Mouse (Mus musculus): ENCODE results near the gene Mcpt1. TPM values are rescaled to one million over a fixed set of nuclear protein-coding genes. Genes with fewer than 3 reads are reported as not detected.
"Not testable (repeated sequence)": the region's sequence is repeated elsewhere in the genome, so short reads cannot be mapped to it uniquely, and the experiment has no call there.

Gene Mcpt1
- polyA plus RNA-seq, 1 experiment from 2014 or later, result not detected

DNA sequence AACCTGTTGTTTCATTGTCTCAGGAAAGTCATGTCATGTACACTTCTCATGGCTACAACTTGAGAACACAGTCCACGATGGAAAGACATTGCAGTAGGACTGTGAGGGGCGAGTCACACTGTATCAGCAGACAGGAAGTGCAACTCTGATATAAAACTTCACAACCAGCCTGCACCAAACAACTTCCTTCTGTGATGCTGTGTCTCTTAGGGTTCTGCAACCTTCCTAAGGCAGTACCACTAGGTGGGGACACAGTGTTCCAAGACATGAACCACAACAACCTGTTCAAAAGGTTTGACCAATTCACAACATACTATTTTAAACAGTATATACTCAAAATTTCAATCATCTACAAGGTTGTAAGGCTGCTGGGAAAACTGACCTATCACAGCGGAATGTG, 37.6 kb downstream of the Mcpt1 start:
- no peak for TF ChIP-seq CTCF (IDR thresholded peaks at IDR 0.05; ENCODE audit: low read depth)
- H3K27ac ChIP-seq (ENCODE audit: low read depth), result no peak overlapping the region
- no peaks in the 10 kb centered on the region for H3K27me3 ChIP-seq (ENCODE audit: insufficient read depth, low read length)
- H3K4me1 ChIP-seq (ENCODE audit: insufficient read depth), result no peaks in the 10 kb centered on the region
- no peak overlapping the region for H3K4me2 ChIP-seq
- H3K9ac ChIP-seq, result no peak overlapping the region
- 68% methylated on average over 3 of the region's 3 CpGs for WGBS
- no peaks in the 10 kb centered on the region for H3K9me3 ChIP-seq (ENCODE audit: low read depth, low read length)
- no peaks in the 10 kb centered on the region for H3K36me3 ChIP-seq (ENCODE audit: insufficient read depth)
- DNase-seq, result no peak
- H3K4me3 ChIP-seq (ENCODE audit: low read depth, low read length), result no peak overlapping the region
- no peak for ATAC-seq (ENCODE audit: insufficient read depth)

DNA sequence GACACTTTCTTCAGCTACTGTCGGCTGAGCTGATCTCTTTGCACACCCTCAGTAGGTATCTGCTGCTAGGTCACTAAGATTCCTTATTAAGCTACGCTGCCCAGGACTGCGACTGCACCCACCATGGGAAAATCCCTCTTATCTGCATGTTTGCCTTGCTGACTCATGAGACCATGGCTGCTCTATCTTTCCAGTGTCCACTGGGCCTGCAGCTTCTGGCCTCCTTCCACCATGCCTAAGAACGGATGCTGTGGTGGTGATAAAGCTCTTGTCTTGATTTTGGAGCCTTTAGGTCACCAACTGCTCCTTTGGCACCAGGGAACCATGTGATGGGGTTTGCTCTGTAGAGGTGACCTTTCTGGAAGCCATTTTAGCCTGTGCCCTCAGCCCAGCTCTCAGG, 40.0 kb downstream of the Mcpt1 start:
- Histone ChIP-seq H3K27me3 (ENCODE audit: insufficient read depth, low read length) (no peaks in the 10 kb centered on the region), H3K4me2 (no peak overlapping the region), H3K4me1 (ENCODE audit: insufficient read depth) (no peaks in the 10 kb centered on the region), H3K36me3 (ENCODE audit: insufficient read depth) (no peaks in the 10 kb centered on the region), H3K9ac (no peak overlapping the region), H3K4me3 (ENCODE audit: low read depth, low read length) (no peak overlapping the region), H3K27ac (ENCODE audit: low read depth) (no peak overlapping the region), H3K9me3 (ENCODE audit: low read depth, low read length) (no peaks in the 10 kb centered on the region)
- TF ChIP-seq CTCF (IDR thresholded peaks at IDR 0.05; ENCODE audit: low read depth), result no peak
- no peak for ATAC-seq (ENCODE audit: insufficient read depth)
- DNase-seq, result no peak
- WGBS, result 74% methylated on average over 4 of the region's 4 CpGs

DNA sequence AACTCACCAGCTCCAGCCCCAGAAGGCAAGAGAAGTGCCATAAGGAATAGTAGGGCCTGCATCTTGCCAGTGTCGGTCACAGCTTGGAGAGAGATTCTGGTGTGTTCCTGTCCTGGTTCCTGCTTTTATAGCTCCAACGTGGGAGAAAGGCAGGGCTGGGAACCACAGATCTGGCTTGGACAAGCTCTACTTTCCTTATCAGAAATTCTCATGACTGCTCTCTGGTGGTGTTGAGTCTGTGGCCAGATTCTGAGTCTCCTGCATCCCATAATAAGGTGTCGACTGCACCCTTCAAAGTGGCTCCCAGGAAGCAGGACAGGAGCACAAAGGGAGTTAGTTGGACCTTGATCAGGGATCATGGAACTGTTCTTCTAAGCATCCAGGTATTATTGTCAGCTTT, 44.4 kb downstream of the Mcpt1 start, which contains the start of gene Mcpt4:
Gene Mcpt4, minus strand, starts transcription at position 101 of the 400 bp plus-strand sequence.
- ATAC-seq (ENCODE audit: insufficient read depth); H3K4me2 ChIP-seq; H3K36me3 ChIP-seq (ENCODE audit: insufficient read depth); H3K4me1 ChIP-seq (ENCODE audit: insufficient read depth); H3K9me3 ChIP-seq (ENCODE audit: low read depth, low read length); H3K9ac ChIP-seq; H3K4me3 ChIP-seq (ENCODE audit: low read depth, low read length); H3K27me3 ChIP-seq (ENCODE audit: insufficient read depth, low read length); DNase-seq; H3K27ac ChIP-seq (ENCODE audit: low read depth): not testable (repeated sequence)
- 69% methylated on average over 3 of the region's 3 CpGs for WGBS

Other genes with a start within 250 kb of the Mcpt1 start
- gene Adcy4, start 233.9 kb upstream of the Mcpt1 start, polyA plus RNA-seq (2014; fragmentation: Nextera tagmentation; extraction: Ambion mirVana), result 11.6 and 14.1 TPM in 2 replicates
- 42.5 and 51.4 TPM in 2 replicates for gene Ripk3, start 229.1 kb upstream of the Mcpt1 start, polyA plus RNA-seq (2014; fragmentation: Nextera tagmentation; extraction: Ambion mirVana)
- 58.8 and 66.1 TPM in 2 replicates for gene Nfatc4, start 194.8 kb upstream of the Mcpt1 start, polyA plus RNA-seq (2014; fragmentation: Nextera tagmentation; extraction: Ambion mirVana)
- gene Nynrin, start 164.0 kb upstream of the Mcpt1 start, polyA plus RNA-seq (2014; fragmentation: Nextera tagmentation; extraction: Ambion mirVana), result 18.7 and 19.4 TPM in 2 replicates
- gene Cbln3, start 133.6 kb upstream of the Mcpt1 start, polyA plus RNA-seq (2014; fragmentation: Nextera tagmentation; extraction: Ambion mirVana), result 1.4 and 1.9 TPM in 2 replicates
- gene Khnyn, start 133.0 kb upstream of the Mcpt1 start, polyA plus RNA-seq (2014; fragmentation: Nextera tagmentation; extraction: Ambion mirVana), result 11.0 and 13.7 TPM in 2 replicates
- gene Sdr39u1, start 117.7 kb upstream of the Mcpt1 start, polyA plus RNA-seq (2014; fragmentation: Nextera tagmentation; extraction: Ambion mirVana), result 44.3 and 47.2 TPM in 2 replicates
- gene Cma1, start 73.3 kb upstream of the Mcpt1 start, polyA plus RNA-seq (2014; fragmentation: Nextera tagmentation; extraction: Ambion mirVana), result 3.7 and 4.4 TPM in 2 replicates
- gene Cma2, start 67.0 kb upstream of the Mcpt1 start, polyA plus RNA-seq (2014; fragmentation: Nextera tagmentation; extraction: Ambion mirVana), result not detected in 2 replicates
- gene Mcpt9, start 12.5 kb downstream of the Mcpt1 start, polyA plus RNA-seq (2014; fragmentation: Nextera tagmentation; extraction: Ambion mirVana), result not detected in 2 replicates
- not detected in 2 replicates for gene Mcpt2, start 24.1 kb downstream of the Mcpt1 start, polyA plus RNA-seq (2014; fragmentation: Nextera tagmentation; extraction: Ambion mirVana)
- gene Mcpt4, start 44.3 kb downstream of the Mcpt1 start, polyA plus RNA-seq (2014; fragmentation: Nextera tagmentation; extraction: Ambion mirVana), result 0.28 TPM in 1 of 2 replicates, not detected in the other
- 0.54 and 2.8 TPM in 2 replicates for gene Mcpt8, start 67.3 kb downstream of the Mcpt1 start, polyA plus RNA-seq (2014; fragmentation: Nextera tagmentation; extraction: Ambion mirVana)
- gene Ctsg, start 84.6 kb downstream of the Mcpt1 start, polyA plus RNA-seq (2014; fragmentation: Nextera tagmentation; extraction: Ambion mirVana), result not detected in 2 replicates
- not detected in 2 replicates for gene Gzme, start 102.7 kb downstream of the Mcpt1 start, polyA plus RNA-seq (2014; fragmentation: Nextera tagmentation; extraction: Ambion mirVana)
- gene Gzmd, start 114.6 kb downstream of the Mcpt1 start, polyA plus RNA-seq (2014; fragmentation: Nextera tagmentation; extraction: Ambion mirVana), result not detected in 2 replicates
- gene Gzmg, start 141.6 kb downstream of the Mcpt1 start, polyA plus RNA-seq (2014; fragmentation: Nextera tagmentation; extraction: Ambion mirVana), result not detected in 2 replicates
- gene Gzmn, start 156.6 kb downstream of the Mcpt1 start, polyA plus RNA-seq (2014; fragmentation: Nextera tagmentation; extraction: Ambion mirVana), result not detected in 2 replicates
- not detected in 2 replicates for gene Gzmf, start 193.4 kb downstream of the Mcpt1 start, polyA plus RNA-seq (2014; fragmentation: Nextera tagmentation; extraction: Ambion mirVana)
- gene Gzmc, start 216.7 kb downstream of the Mcpt1 start, polyA plus RNA-seq (2014; fragmentation: Nextera tagmentation; extraction: Ambion mirVana), result not detected in 2 replicates
- 0.25 and 0.38 TPM in 2 replicates for gene Gzmb, start 244.3 kb downstream of the Mcpt1 start, polyA plus RNA-seq (2014; fragmentation: Nextera tagmentation; extraction: Ambion mirVana)